Mouse (Mus musculus) MN1 (cell line): Measurements from ENCODE around the gene 5430403G16Rik.
A peak's percentile ranks its signal among the peaks of the same experiment; 100 is the strongest.
"Not testable (repeated sequence)": the region's sequence is repeated elsewhere in the genome, so short reads cannot be mapped to it uniquely, and the experiment has no call there.

Source experiments
- DNase-seq: peaks from one replicate; pipeline ENCODE4 v3.0.0-alpha.2; 2016; ENCODE audit warnings: low spot score

Gene 5430403G16Rik

GRCm38 (mm10) chr5:109690537-109691201 is at the start of gene 5430403G16Rik:
Gene 5430403G16Rik, minus strand, starts transcription at chr5:109691041.
- DNase-seq = peak; percentile 87

GRCm38 (mm10) chr5:109717341-109717740 is 26.5 kb upstream of the 5430403G16Rik start:
- not testable (repeated sequence) for DNase-seq

- DNase-seq = not testable (repeated sequence)
Observed at GRCm38 (mm10) chr5:109691205-109691965, 544 bp upstream of the 5430403G16Rik start.

GRCm38 (mm10) chr5:109682921-109683320 is 7.9 kb downstream of the 5430403G16Rik start:
- no peak for DNase-seq
